In the genomic region with DNA sequence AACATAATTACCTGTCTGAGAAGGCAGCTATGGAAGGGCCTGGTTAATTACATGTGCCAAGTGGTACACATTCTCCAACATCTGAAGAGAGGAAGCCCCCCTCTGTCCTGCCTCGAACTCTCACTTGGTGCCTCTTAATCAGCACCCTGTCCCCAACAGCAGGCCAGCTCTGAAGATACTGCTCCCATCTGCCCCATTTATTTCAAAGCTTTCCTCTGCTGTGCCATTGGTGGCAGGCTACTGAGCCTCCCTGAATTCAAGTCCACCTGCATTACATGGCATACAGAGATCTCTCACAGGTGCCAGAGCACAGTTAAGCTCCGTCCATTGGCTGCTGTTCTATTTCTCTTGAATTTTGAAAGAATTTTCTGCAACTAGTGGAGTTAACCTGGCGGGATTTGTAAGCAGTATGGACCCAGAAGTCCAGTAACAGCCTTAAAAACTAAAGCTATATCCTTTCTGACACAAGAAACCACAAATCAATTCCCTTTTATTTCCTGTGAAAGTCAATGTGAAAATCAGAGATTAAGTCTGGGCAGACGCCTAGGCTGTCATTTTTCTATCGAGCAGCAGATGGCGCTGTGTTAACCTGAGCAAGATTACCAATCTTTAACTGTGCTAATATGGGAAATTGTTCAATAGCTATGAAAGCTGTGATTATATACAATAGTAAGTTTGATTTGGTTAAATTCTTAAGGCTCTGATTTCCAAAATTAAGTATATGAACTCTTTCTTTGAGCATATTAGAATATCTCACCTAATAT, we compare ENCODE assay signal across 1 mouse cellular context.
A peak's percentile ranks its signal among the peaks of the same experiment; 100 is the strongest.
TF ChIP-seq lines count a peak whose summit lies in the region.

No protein-coding gene starts in this region.

TF ChIP-seq in MEL, 35 proteins besides CTCF, POLR2A, EP300 and RAD21:
- no peak for TF ChIP-seq MXI1 (IDR thresholded peaks at IDR 0.05; ENCODE audit: low read depth, low read length)
- no peak for TF ChIP-seq ELF1 (IDR thresholded peaks at IDR 0.05; ENCODE audit: low read depth, low read length)
- TF ChIP-seq SMC3 (IDR thresholded peaks at IDR 0.05; ENCODE audit: low read depth, low read length) = peak; percentile 64
- no peak for TF ChIP-seq USF1 (IDR thresholded peaks at IDR 0.05; ENCODE audit: low read depth, low read length)
- TF ChIP-seq NELFE (IDR thresholded peaks at IDR 0.05; ENCODE audit: low read depth, low read length) = no peak
- TF ChIP-seq TCF12 (IDR thresholded peaks at IDR 0.05; ENCODE audit: low read depth, low read length) = no peak
- TF ChIP-seq ZC3H11A (IDR thresholded peaks at IDR 0.05; ENCODE audit: low read depth, low read length) = peak; percentile 24; the same call in 1 of the 2 replicates
- no peak for TF ChIP-seq GATA1 (IDR thresholded peaks at IDR 0.05; ENCODE audit: low read depth, low read length)
- no peak for TF ChIP-seq E2F4 (IDR thresholded peaks at IDR 0.05; ENCODE audit: borderline replicate concordance, low read depth, low read length)
- TF ChIP-seq NRF1 (IDR thresholded peaks at IDR 0.05; ENCODE audit: insufficient read depth, low read depth, low read length, poor library complexity, severe bottlenecking) = no peak
